Mouse (Mus musculus) right cerebral cortex, adult 18-20 months (tissue): ENCODE data around the gene Setd1a.
"Not testable (repeated sequence)": the region's sequence is repeated elsewhere in the genome, so short reads cannot be mapped to it uniquely, and the experiment has no call there.

ENCODE experiments used
- DNase-seq: peaks from one replicate; pipeline ENCODE4 v3.0.0; 2022; ENCODE audit warnings: mixed read lengths

The Setd1a gene

DNA sequence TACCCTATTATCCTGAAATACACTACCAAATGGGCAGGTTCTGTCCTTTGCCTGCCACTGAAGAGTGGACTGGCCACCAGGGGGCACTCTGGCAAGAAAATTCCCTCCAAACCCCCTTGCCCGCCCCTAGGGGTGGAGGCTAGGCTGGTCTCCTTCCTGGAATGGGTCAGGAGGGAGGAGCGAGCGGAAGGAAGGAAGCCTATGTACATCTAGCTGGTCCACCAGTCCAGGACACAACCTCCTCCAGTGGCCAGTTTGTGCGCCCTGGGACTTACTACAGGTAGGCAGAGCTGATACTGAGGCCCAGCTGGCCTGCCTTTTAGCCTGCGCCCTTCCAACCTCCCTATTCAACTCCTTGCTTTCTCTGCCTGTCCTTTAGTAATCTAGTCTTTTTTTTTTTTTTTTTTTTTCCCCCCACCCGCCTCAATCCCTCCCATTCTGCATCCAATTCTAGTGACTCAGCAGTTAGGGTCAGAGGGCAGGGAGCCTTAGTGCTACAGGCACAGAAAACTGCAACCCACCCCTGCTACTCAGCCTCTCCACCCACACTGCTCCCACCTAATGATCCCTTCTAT is 24.1 kb downstream of the Setd1a start, which contains the start of gene Hsd3b7:
Hsd3b7 (plus strand) TSS at position 170 of the 575 bp plus-strand sequence.
- DNase-seq = peak; percentile 87

DNA sequence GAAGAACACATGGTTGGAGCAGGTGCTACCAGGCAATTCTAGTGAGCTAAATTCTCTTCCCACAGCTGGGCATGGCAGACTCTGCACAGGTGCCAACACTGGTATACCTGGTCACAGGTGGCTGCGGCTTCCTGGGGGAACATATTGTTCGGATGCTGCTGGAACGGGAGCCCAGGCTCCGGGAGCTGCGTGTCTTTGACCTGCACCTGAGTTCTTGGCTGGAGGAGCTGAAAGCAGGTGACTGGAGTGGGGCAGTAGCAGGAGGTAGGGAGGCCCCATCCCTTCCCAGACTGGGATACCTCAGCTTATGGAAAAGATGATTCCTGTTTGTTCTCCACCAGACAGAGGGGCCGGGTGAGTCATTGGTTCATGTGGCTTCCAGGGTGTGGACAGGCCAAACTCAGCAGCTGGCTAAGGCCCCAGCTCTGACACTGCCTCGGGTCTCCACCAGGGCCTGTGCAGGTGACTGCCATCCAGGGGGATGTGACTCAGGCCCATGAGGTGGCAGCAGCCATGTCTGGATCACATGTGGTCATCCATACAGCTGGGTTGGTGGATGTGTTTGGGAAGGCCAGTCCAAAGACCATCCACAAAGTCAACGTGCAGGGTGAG is 24.6 kb downstream of the Setd1a start:
- DNase-seq = no peak

DNA sequence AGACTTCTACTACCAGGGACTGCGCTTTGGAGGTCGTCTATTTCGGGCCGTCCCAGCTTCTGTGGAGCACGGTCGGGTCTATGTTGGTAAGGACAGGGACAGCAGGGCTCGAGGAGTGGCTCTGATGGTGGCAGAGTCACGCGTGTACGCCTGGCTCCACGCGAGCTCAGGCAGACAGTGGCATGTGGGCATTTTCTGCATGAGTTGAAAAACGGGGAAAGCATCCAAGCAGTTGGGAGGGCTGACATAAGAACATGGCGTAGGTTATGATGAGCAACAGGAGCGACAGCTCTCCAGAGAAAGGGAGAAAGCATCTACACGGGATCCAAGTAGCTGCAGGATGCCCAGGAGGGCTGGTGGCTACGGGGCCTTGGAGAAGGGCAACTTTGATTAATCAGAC is 25.8 kb downstream of the Setd1a start:
- no peak for DNase-seq

DNA sequence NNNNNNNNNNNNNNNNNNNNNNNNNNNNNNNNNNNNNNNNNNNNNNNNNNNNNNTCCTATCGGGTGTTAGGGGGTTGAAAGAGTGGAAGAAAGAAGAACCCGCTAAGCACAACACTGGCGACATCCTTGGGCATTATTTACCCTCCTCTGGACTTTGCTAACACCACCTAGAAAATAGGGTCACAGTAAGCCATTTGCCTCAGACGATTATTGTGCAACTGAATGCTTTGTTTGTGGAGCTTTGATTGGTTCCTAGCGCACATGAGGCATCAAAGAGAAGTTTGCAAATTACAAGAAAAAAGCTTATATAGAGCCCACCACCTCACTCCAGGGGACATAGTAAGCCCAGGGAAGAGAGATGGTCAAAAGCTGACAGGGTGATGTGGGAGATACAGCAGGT is 32.4 kb downstream of the Setd1a start:
- no peak for DNase-seq

DNA sequence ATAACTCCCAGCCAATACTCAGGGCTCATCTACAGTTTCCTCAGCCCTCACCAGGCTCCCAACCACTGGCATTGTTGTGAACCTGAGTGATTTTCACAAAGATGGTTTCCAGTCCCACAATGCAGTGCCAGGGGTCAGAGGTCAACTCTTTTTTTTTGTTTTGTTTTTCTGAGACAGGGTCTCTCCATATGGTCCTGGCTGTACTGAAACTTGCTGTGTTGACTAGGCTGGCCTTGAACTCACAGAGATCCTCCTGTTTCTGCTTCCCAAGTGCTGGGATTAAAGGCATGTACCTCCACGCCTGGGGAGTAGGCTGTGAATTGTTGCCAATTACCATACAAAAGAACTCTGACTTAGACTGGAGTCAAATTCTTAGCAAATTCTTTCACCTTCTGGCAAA is 33.4 kb downstream of the Setd1a start:
- no peak for DNase-seq

DNA sequence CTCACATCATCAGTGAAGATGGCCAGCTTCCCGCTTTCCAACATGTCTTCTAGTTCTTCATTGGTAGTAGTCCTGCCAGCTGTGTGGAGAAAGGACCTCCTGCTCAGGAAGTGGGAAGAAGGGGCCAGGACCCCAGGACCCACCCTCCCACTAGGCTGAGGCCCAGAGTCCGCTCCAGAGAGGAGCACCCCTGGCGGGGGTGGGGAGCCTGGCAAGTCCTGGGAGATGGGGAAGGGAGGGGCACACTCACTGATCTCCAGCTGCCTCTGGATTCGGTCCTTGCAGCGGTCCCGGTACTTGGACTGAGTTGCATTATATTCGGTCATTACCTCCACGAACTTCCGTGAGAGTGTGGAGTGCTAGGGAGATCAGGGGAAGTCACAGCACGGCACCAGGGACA is 34.2 kb downstream of the Setd1a start:
- no peak for DNase-seq

DNA sequence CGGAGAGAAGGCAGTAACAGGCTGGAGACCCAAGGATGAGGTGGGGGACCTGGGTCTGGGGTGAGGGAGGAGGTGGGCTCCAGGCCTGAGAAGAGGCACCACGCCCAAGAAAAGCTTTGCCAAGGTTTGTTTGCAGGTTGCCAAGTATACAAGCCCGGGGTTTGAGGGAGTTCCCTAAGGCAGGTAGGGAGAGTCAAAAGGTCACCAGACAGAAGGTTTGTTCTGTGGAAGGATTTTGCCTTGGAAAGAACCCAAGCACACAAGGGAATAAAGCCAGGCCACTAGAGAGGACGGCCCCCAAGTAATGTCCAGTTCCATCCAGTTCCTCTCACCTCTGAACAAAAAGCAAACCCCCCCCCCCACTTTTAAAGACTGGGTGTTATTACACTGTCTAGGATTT is 34.8 kb downstream of the Setd1a start:
- no peak for DNase-seq

DNA sequence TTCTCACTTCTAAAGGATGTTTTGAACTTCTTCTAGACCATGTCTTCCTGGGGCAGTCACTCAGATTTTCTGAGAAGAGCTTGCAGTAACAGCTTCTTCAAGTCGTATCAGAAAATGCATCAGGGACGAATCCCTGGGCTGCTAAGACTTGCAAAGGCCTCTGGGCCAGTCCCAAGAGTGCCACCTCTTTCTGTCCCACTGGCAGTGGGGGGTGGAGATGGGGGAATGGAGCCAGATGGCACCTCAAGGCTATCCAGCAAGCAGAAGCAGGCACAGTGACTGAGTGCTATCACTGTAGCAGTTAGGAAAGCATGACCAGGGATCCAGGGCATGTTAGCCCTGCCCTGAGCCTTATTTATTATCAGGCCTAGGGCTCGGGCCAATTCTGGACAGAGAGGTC is 35.8 kb downstream of the Setd1a start:
- no peak for DNase-seq

DNA sequence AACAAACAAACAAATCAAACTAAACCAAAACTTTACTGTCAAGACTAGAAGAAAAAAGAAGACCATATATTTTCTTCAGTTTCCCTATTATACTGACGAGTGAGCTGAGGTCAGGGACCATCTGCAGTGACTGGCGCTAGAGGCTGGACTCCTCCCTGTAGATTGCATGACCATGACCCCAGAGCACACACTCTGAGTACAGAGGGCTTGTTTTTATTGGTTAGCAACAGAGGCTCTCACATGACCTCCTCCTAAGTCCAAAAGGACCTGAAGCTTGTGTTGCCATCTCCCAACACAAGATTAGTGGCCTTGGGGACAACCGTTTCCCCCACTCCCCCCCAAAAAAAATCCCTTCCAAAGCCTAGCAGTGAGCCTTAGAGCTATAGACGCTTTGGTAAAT is 37.4 kb downstream of the Setd1a start:
- no peak for DNase-seq

DNA sequence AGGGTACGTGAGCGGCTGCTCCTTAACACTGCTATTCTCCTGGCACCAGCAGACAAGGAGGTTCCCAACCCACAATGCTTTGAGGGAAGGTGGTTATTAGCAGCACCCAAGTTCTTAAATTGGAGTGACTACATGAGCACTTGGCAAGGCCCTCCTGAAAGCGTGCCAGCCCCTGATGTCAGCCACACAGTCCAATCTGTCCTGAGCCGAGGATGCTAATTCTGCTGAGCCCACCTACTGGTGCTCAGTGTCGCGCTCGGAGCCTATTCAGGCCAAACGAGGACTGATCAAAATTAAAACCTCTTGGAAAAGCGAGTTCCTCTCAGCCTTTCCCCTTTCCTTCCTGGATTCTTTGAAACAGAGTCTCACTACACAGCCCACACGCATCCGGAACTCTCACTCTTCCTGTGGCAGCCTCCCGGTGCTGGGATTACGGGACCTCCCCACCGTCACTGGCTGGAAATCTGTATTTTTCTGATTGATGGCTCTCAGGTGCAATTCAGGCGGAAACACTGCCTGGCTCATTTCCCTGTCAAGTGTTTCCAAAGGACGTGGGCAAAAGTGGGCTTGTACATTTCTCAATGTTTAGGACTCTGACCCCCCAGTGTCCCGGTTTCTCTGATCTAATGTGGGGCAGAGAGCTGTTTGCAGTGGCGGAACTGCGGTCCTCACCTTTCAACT is 37.9 kb downstream of the Setd1a start:
- DNase-seq = peak; percentile 83

DNA sequence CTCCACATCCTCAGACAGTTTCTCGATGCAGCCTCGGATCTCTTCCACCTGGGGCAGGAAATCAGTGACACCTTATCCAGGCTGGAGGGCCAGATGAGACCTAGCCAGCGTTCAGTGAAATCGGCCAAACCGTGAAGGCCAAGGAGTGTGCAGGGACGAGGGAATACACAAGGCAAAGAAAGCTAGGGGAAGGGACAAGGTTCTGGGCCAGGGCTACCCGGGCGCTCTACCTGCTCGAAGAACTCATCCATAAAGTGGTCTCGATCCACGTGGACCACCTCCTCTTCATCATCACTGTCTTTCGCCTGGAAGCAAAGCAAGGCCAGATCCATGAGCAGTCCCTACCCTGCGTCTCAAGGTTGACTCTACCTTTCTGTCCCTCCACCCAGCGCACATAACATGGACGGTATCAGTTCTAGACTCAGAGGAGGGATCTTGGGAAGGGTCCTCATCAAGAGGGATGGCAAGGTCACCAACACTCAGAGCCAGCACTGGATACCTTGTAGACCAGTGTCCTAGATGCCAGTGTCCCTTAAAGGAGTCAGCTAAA is 38.7 kb downstream of the Setd1a start:
- no peak for DNase-seq

DNA sequence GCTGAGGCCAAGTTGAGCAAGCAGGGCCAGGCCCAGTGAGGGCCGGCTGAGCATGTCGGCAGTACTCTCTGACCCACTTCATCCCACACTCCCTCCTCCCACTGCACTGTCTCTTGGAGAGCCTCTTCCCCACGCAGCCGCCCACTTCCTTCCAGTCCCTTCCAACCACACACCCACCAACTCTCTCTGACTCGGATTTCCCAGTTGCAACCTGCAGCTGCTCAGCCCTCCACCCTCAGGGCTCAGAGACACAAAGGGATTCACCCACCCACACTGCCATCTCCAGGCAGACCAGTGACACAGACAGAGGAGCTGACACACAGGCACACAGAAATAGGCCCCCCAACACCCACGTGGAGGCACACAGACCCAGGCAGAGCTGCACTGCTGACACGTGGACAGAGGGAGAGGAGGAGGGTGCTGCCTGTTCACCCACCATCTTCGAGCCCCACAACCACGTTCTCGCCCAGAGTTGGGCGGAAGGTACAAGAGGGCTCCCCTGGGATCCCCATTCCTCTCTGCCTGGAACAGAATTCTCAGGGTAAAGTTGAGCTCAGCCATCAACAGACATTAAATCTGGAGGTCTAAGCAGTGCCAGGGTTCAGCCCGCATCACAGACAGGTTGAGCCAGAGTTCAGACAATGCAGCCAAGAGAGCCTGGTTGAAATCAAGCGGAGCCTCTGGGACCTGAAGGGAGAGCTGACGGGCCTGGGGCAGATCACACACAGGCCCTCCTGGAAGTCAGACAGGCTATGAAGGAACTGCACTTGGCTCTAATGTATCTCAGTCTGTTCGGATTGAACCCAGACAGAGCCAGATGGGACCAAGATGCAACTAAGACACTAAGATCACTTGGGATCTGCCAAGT is 39.7 kb downstream of the Setd1a start:
- peak; percentile 92 for DNase-seq

DNA sequence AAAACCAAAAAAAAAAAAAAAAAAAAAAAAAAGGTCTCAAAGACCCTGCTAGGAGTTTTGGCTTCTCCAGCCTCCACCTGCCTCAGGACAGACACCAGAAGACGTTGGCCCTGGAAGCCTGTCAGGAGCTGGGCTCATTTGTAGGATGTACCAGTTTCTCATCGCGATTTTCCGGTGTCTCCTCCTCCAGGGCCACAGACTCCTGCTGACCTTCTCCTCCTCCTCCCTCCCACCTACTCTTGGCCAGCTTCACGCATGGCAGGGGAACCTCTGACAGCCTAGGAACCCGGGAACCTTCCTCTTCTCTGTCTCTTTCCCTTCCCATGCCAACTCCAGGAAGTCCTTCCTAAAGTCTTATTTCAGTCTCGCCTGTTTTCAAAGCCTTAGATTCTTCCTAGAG is 40.6 kb downstream of the Setd1a start:
- no peak for DNase-seq

DNA sequence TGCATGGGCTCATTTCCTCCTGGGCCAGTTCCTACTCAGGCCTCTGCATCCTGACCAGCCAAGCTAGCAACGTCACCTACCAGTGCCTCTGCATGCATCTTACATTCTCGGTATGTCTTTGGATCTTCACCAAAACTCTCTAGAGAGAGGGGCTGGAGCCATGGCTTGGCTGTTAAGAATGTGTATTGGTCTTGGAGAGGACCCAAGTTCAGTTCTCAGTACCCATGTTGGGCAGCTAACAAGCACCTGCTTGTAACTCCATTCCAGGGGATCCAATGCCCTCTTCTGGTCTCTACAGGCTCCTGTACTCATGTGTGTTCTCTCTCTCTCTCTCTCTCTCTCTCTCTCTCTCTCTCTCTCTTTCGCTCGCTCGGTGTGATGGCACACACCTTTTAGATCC is 41.3 kb downstream of the Setd1a start:
- DNase-seq = no peak

DNA sequence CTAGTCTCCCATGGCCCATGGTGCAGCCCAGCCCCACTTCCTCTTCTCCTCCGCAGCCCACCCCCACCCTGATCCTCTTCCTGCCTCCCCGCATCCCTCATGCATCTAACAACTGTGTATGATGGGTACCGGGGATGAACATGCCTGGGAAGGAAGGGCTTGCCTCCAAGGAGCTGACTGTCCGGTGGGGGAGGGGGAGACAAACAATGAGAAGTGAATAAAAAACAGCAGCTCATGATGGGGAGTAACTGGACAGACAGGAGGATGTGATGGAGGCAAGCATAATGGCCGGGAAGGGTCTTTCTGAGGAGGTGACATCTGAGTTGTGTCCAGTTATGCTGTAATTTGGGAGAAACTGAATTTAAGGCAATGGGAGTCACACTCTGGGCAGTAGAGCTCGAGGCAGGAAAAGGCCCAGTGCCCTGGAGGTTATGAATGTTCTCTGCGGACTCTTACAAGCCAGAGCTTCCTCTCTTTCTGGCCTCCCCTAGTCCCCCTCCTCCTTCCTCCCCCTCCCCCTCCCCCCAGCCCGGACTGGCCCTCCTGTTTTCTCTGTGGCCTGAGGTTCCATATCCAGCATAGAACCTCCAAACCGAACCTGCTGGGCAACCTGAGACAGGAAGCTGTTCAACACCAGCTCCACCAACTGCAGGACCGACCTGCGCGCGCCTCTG is 44.5 kb downstream of the Setd1a start:
- no peak for DNase-seq

DNA sequence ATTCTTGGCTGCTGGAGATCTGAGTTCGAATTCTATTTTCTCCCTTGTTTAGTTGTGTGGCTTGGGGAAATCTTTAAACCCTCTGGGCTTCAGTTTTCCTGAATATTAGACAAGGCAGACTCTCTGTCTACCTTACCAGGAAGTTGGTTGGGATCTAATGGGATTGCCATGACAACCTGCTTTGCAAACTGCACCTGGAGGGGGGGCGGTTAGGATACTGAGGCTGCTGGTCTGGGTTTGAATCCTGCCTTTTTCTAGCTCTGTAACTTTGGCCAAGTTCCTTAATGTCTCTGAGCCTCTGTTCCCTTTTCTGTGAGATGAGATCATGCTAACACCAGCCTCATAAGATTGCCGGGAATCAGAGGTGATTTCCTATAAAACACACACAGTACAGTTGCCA is 46.0 kb downstream of the Setd1a start:
- DNase-seq = no peak

DNA sequence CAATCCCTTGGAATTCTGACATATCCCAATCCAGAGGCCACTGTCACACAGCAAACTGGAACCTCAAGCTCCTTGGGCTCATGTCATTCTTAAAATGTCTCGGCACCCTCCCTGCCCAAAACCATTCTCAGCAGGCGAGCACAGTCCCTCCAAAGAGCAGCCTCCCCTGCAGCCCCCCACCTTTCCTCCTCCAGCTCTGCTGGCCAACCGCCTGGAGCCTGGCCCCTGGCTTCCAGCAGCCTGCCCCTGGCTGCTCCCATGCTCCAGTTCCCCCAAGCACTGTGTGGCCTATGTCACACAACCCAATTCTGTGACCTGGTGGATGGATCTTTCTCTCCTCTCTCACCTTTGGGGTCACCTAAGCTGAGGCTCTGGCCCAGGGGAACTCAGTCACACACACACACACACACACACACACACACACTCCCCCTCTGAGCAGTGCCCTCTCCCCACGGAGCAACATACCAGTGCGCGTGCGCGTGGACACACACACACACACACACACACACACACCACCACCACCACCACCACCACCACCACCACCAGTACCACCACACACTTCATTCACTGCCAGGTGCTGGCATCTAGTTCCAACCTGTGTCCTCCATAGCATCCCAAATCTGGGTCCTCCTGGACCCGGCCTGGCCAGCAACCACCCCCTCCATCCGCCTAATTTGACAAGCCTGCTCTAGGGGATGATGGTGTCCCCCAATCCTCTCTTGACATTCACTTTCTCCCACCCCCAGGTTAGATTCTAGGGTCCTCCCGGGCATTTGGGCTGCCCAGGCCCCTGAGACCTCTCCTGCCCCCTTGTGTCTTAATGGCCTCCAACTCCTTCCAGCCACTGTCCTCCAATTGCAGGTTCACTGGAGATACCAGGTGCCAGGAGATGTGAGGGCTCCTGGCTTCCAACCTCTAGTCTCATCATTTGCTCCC is 47.0 kb downstream of the Setd1a start:
- DNase-seq = no peak

DNA sequence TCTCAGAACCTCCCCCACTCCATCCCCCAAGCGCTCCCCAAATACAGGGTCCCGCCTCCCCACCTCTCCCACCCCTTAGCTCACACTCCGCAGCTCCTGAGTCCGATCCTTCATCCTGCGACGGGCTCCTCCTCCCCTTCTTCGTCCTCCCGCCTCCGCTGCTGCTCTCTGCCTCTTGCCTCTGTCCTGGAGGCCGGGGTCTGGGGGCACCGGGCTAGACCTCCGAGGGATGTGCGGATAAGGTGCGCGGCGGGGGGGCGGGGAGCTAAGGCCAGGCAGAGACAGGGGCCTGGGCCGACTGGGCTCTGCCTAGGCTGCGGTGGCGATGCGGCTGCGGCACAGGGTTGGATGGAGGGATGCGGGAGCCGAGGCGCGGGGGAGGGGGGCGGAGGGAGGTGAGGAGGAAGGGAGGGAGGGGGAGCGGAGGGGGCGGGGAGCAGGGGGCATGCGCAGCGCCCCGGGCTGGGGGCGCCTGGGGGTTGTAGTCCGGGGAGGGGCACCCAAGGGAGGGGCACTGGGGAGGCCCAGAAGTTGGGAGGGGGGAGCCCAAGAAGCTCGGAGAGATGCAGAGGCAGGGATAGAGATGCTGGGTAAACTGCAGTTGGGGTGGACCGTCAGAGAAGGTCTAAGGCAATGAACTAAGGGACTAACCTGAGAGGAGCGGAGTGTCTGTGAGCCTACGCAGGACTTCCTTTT is 47.9 kb downstream of the Setd1a start, which contains the start of the genes Stx4a and Stx1b:
Stx4a (plus strand) TSS at position 119 of the 696 bp plus-strand sequence.
Stx1b (minus strand) TSS at position 374 of the 696 bp plus-strand sequence.
- DNase-seq = peak; percentile 70

DNA sequence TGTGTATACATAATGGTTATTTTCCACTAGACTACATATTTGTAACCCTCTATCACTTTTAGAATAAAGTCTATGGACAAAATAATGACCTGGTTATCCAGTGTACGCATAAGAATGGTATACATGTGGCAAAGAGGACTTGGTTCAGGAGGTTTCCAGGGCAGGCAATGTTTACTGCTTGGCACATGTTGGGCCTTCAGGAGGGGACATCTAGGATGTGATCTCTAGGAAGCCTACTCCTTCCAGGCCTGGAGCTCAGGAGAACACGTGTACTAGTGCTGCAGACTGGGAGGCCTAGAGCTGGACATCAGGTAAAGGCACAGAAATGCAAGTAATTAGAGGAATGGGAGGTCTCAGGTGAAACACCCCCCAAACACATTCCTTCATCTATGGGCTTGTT is 59.1 kb downstream of the Setd1a start:
- no peak for DNase-seq

DNA sequence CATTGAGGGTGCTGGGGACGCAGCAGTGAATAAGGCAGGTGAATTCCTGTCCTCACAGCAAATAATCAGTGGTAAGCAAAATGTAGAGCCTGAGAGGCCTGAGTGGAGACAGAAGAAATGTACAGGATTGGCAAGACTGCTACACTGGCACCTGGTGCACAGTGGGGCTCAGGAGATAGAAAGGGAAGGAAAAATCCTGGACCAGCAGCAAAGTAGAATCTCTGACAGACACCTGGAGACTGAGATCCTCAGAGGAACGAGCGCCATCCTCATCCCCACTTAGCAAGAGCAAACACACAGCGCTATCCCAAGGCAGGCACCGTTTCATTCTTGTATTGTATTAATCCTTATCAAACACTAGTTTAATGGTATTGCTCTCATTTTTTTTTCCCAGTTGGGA is 61.0 kb downstream of the Setd1a start:
- no peak for DNase-seq

DNA sequence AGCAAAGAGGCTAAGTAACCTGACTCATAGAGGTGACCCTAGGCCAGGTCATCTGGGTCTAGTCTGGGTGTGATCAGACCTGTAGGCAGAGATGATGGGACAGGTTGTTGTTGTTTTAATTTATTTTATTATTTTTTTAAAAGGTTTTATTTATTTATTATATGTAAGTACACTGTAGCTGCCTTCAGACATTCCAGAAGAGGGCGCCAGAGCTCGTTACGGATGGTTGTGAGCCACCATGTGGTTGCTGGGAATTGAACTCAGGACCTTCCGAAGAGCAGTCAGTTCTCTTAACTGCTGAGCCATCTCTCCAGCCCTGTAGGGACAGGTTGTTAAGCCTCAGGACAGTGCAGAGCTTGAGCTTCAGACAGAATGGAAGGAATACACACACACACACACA is 61.4 kb downstream of the Setd1a start:
- DNase-seq = not testable (repeated sequence)
